Mouse (Mus musculus): ENCODE measurements around the gene Ppp1r1c. TPM values are rescaled to one million over a fixed set of nuclear protein-coding genes. Genes with fewer than 3 reads are reported as not detected.
A peak's percentile ranks its signal among the peaks of the same experiment; 100 is the strongest.

The Ppp1r1c gene
- polyA plus RNA-seq, 1 experiment from 2014 or later = 0.14 TPM

GRCm38 (mm10) chr2:79695939-79696338 lies 11.6 kb upstream of the Ppp1r1c start:
- no peaks in the 10 kb centered on the region for H3K36me3 ChIP-seq
- H3K4me3 ChIP-seq = no peak overlapping the region
- H3K27me3 ChIP-seq = no peaks in the 10 kb centered on the region
- no peak for ATAC-seq (ENCODE audit: insufficient number of reproducible peaks, low FRiP score, low TSS enrichment, low read depth)
- WGBS = 87% methylated on average over 12 of the region's 12 CpGs
- H3K9me3 ChIP-seq = no peaks in the 10 kb centered on the region
- no peak overlapping the region for H3K4me2 ChIP-seq
- H3K9ac ChIP-seq = no peak overlapping the region
- no peak overlapping the region for H3K27ac ChIP-seq
- H3K4me1 ChIP-seq = no peaks in the 10 kb centered on the region

DNA sequence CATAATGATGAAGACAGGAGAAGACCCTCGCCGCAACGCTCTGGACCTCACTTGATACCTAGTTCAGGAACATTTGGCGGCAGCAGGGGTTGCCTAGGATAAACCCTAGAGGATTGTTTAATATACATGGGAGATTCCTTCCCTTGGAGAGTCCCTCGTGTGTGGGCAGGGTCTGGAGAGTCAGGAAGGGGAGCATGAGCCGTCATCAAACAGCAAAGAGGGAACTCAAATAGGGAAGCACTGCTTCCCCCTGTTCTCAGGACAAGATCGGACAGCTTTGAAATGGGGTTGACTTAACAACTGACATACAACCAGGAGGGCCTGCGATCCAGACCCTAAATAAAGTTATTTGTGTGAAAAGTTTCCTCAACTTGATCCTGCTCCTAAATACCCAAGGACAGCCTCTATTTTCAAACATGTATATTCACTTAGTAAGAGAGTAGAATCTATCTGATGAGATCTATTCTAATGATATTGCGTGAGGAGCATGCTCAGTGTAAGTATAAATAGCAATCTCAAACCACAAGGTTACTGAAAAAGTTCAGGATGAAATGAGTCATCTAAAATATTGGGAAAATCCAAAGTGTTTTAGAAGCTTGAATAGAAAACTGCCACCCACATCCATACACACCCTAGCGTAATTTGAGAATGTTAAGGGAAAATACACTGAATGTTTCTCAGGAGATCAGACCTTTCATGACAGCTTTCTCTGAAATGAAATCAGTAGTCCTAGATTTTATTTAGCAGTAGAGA lies 10.9 kb upstream of the Ppp1r1c start:
- Histone ChIP-seq H3K27ac (no peak overlapping the region), H3K36me3 (no peaks in the 10 kb centered on the region), H3K4me3 (no peak overlapping the region), H3K4me2 (no peak overlapping the region), H3K9me3 (no peaks in the 10 kb centered on the region), H3K27me3 (no peaks in the 10 kb centered on the region), H3K9ac (no peak overlapping the region), H3K4me1 (no peaks in the 10 kb centered on the region)
- WGBS = 84% methylated on average over 10 of the region's 10 CpGs
- no peak for ATAC-seq (ENCODE audit: insufficient number of reproducible peaks, low FRiP score, low TSS enrichment, low read depth)

DNA sequence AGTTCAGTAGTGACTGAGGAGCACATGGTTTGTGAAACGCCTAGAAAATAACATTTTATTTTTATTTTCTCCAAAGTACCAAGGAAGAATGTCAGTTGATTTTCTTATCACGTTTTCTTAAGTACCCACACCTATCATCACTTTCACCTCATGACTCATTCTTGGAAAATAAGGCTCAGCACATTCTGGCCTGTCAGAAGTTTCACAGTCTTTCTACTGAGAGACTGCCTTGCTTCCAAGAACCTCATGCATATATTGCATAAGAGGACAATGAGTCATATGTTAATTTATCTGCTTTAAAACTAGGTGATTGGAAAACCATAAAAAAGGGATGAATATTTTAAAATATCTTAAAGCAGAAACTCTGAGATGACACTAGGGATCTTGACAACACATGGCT lies 9.4 kb upstream of the Ppp1r1c start:
- no peak overlapping the region for H3K4me3 ChIP-seq
- no peak overlapping the region for H3K27ac ChIP-seq
- ATAC-seq (ENCODE audit: insufficient number of reproducible peaks, low FRiP score, low TSS enrichment, low read depth) = no peak
- H3K27me3 ChIP-seq = no peaks in the 10 kb centered on the region
- H3K4me2 ChIP-seq = no peak overlapping the region
- 63% methylated on average over 2 of the region's 2 CpGs for WGBS
- no peaks in the 10 kb centered on the region for H3K9me3 ChIP-seq
- H3K9ac ChIP-seq = no peak overlapping the region
- H3K4me1 ChIP-seq = no peaks in the 10 kb centered on the region
- no peaks in the 10 kb centered on the region for H3K36me3 ChIP-seq

DNA sequence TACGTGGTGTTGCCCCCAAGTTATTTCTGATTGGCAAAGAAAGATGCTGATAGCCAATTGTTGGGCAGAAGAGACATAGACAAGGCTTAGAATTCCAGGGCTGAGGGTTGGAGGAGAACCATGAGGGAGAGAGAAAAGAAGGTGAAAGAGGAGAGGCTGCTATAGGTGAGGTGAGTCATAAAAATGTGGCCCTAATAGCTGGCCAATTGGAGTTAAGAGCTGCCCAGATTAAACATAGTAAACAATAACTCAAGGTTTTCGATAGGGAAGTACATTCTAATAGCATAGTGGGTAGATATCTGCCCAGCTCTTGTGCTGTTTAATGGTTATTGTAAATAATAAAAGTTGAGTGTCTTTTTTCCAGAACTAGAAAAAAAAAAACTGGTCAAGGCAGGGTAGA lies 2.8 kb upstream of the Ppp1r1c start:
- H3K9ac ChIP-seq = no peak overlapping the region
- no peak overlapping the region for H3K27ac ChIP-seq
- no peaks in the 10 kb centered on the region for H3K27me3 ChIP-seq
- no peak overlapping the region for H3K4me3 ChIP-seq
- no peaks in the 10 kb centered on the region for H3K36me3 ChIP-seq
- H3K4me2 ChIP-seq = no peak overlapping the region
- H3K9me3 ChIP-seq = no peaks in the 10 kb centered on the region
- H3K4me1 ChIP-seq = no peaks in the 10 kb centered on the region
- 79% methylated on average over 2 of the region's 2 CpGs for WGBS
- no peak for ATAC-seq (ENCODE audit: insufficient number of reproducible peaks, low FRiP score, low TSS enrichment, low read depth)

GRCm38 (mm10) chr2:79713662-79714091 lies 6.1 kb downstream of the Ppp1r1c start:
- 56% methylated on average over 3 of the region's 3 CpGs for WGBS
- Histone ChIP-seq H3K4me3 (no peak overlapping the region), H3K36me3 (no peaks in the 10 kb centered on the region), H3K27me3 (no peaks in the 10 kb centered on the region), H3K27ac (no peak overlapping the region; the same call in 1 of the 2 replicates), H3K4me1 (no peaks in the 10 kb centered on the region; the same call in 1 of the 2 replicates), H3K4me2 (no peak overlapping the region), H3K9ac (no peak overlapping the region), H3K9me3 (no peaks in the 10 kb centered on the region)
- ATAC-seq (ENCODE audit: insufficient number of reproducible peaks, low FRiP score, low TSS enrichment, low read depth) = no peak

GRCm38 (mm10) chr2:79714745-79715144 lies 7.2 kb downstream of the Ppp1r1c start:
- Histone ChIP-seq H3K4me3 (no peak overlapping the region), H3K9me3 (no peaks in the 10 kb centered on the region), H3K36me3 (no peaks in the 10 kb centered on the region), H3K27me3 (no peaks in the 10 kb centered on the region), H3K4me1 (no peaks in the 10 kb centered on the region; the same call in 1 of the 2 replicates), H3K4me2 (no peak overlapping the region), H3K9ac (no peak overlapping the region), H3K27ac (no peak overlapping the region)
- peak; percentile 52; the same call in 1 of the 2 replicates for ATAC-seq (ENCODE audit: insufficient number of reproducible peaks, low FRiP score, low TSS enrichment, low read depth)
- WGBS = 26% methylated on average over 6 of the region's 6 CpGs

DNA sequence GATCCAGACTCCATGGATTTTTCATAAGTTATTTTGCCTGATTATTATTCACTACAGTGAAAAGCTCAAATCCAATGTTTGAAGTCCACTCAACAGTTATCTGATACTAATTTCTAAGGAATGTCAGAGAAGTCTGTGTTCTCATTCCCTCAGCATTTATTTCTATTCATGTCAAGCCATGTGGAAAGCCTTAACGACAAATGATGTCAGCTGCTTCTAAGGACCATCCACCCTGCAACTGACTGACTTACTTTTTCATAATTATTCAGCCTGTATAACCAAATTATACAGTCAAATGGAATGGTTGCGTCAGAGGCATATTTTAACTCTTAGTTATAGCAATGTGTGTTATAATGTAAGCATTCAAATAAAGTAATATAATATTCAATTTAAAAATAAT lies 8.3 kb downstream of the Ppp1r1c start:
- Histone ChIP-seq H3K4me3 (no peak overlapping the region), H3K27me3 (no peaks in the 10 kb centered on the region), H3K27ac (no peak overlapping the region), H3K9me3 (no peaks in the 10 kb centered on the region), H3K9ac (no peak overlapping the region), H3K36me3 (no peaks in the 10 kb centered on the region), H3K4me2 (no peak overlapping the region), H3K4me1 (no peaks in the 10 kb centered on the region; the same call in 1 of the 2 replicates)
- 48% methylated on average over 2 of the region's 2 CpGs for WGBS
- no peak for ATAC-seq (ENCODE audit: insufficient number of reproducible peaks, low FRiP score, low TSS enrichment, low read depth)

GRCm38 (mm10) chr2:79717846-79718245 lies 10.3 kb downstream of the Ppp1r1c start:
- H3K4me3 ChIP-seq = no peak overlapping the region
- no peak overlapping the region for H3K9ac ChIP-seq
- ATAC-seq (ENCODE audit: insufficient number of reproducible peaks, low FRiP score, low TSS enrichment, low read depth) = no peak
- no peaks in the 10 kb centered on the region; the same call in 1 of the 2 replicates for H3K4me1 ChIP-seq
- H3K36me3 ChIP-seq = no peaks in the 10 kb centered on the region
- H3K9me3 ChIP-seq = no peaks in the 10 kb centered on the region
- no peak overlapping the region for H3K4me2 ChIP-seq
- H3K27ac ChIP-seq = no peak overlapping the region
- H3K27me3 ChIP-seq = no peaks in the 10 kb centered on the region

GRCm38 (mm10) chr2:79722415-79722814 lies 14.8 kb downstream of the Ppp1r1c start:
- Histone ChIP-seq H3K27ac (no peak overlapping the region), H3K9me3 (no peaks in the 10 kb centered on the region), H3K9ac (no peak overlapping the region), H3K27me3 (no peaks in the 10 kb centered on the region), H3K4me1 (no peaks in the 10 kb centered on the region), H3K4me3 (no peak overlapping the region), H3K4me2 (no peak overlapping the region), H3K36me3 (no peaks in the 10 kb centered on the region)
- WGBS = 64% methylated on average over 1 of the region's 1 CpGs
- ATAC-seq (ENCODE audit: insufficient number of reproducible peaks, low FRiP score, low TSS enrichment, low read depth) = no peak

DNA sequence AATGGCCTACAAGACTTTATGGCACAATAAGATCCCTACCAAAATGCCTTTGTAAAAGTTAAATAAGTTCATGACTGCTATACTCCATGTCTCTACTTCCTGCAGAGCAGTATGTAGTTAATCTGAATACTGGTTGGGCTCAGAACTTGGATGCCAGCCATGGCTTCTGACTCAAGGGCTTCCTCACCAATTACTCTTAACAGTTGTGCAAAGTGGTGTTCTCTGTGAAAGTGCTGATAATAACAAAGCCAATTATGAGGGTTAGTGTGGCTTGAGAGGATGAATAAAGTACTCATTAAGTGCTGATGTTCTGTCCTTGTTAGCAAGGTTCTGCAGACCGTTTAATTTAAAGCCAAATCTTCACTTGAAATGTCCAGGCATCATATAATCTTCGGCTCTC lies 31.4 kb downstream of the Ppp1r1c start:
- Histone ChIP-seq H3K4me1 (no peaks in the 10 kb centered on the region), H3K9ac (no peak overlapping the region), H3K27ac (peak overlapping the region; percentile 38; the same call in 1 of the 2 replicates), H3K36me3 (no peaks in the 10 kb centered on the region), H3K9me3 (no peaks in the 10 kb centered on the region), H3K4me2 (no peak overlapping the region), H3K27me3 (no peaks in the 10 kb centered on the region), H3K4me3 (no peak overlapping the region)
- WGBS = 66% methylated on average over 2 of the region's 2 CpGs
- no peak for ATAC-seq (ENCODE audit: insufficient number of reproducible peaks, low FRiP score, low TSS enrichment, low read depth)

DNA sequence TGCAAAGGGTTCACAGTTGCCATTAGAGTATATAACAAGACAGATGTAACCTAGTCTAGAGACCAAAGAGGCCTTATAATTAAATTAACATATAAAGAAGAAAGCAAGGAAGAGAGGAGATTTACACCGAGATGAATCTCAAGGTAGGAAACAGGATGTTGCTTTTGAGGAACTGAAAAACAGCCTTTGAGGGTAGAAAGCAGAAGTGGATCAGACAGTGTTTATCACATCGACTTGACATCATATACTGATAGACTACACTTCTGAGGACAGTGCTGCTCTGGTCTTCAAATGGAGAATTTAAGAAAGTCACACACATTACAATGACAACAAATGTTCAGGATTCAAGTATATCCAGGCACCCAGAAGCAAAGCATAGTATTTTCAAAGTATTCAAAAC lies 34.4 kb downstream of the Ppp1r1c start:
- H3K4me2 ChIP-seq = no peak overlapping the region
- no peaks in the 10 kb centered on the region for H3K27me3 ChIP-seq
- H3K9ac ChIP-seq = no peak overlapping the region
- H3K4me1 ChIP-seq = no peaks in the 10 kb centered on the region
- WGBS = 75% methylated on average over 2 of the region's 2 CpGs
- no peak overlapping the region for H3K27ac ChIP-seq
- H3K4me3 ChIP-seq = no peak overlapping the region
- no peak for ATAC-seq (ENCODE audit: insufficient number of reproducible peaks, low FRiP score, low TSS enrichment, low read depth)
- H3K9me3 ChIP-seq = no peaks in the 10 kb centered on the region
- no peaks in the 10 kb centered on the region for H3K36me3 ChIP-seq

GRCm38 (mm10) chr2:79744164-79744563 lies 36.6 kb downstream of the Ppp1r1c start:
- 95% methylated on average over 4 of the region's 4 CpGs for WGBS
- Histone ChIP-seq H3K36me3 (no peaks in the 10 kb centered on the region), H3K4me2 (no peak overlapping the region), H3K9ac (no peak overlapping the region), H3K4me1 (no peaks in the 10 kb centered on the region), H3K27me3 (no peaks in the 10 kb centered on the region), H3K27ac (no peak overlapping the region), H3K4me3 (no peak overlapping the region), H3K9me3 (no peaks in the 10 kb centered on the region)
- no peak for ATAC-seq (ENCODE audit: insufficient number of reproducible peaks, low FRiP score, low TSS enrichment, low read depth)

- ATAC-seq (ENCODE audit: insufficient number of reproducible peaks, low FRiP score, low TSS enrichment, low read depth) = no peak
- no peak overlapping the region for H3K9ac ChIP-seq
- H3K36me3 ChIP-seq = no peaks in the 10 kb centered on the region
- H3K9me3 ChIP-seq = no peaks in the 10 kb centered on the region
- no peak overlapping the region for H3K4me2 ChIP-seq
- WGBS = 67% methylated on average over 3 of the region's 3 CpGs
- H3K27ac ChIP-seq = no peak overlapping the region
- no peaks in the 10 kb centered on the region for H3K4me1 ChIP-seq
- H3K4me3 ChIP-seq = no peak overlapping the region
- H3K27me3 ChIP-seq = no peaks in the 10 kb centered on the region
Measured at GRCm38 (mm10) chr2:79751685-79752084, 44.1 kb downstream of the Ppp1r1c start.

All from limb, embryonic 15.5 days (tissue).